Mouse (Mus musculus): ENCODE measurements at regions not wholly inside any gene's neighbourhood (a gene's known extent, or its start where the extent isn't known, plus 50 kb on each side); places are given as distances from the start of the nearest gene placed in this dataset.
"Not testable (repeated sequence)": the region's sequence is repeated elsewhere in the genome, so short reads cannot be mapped to it uniquely, and the experiment has no call there.

DNA sequence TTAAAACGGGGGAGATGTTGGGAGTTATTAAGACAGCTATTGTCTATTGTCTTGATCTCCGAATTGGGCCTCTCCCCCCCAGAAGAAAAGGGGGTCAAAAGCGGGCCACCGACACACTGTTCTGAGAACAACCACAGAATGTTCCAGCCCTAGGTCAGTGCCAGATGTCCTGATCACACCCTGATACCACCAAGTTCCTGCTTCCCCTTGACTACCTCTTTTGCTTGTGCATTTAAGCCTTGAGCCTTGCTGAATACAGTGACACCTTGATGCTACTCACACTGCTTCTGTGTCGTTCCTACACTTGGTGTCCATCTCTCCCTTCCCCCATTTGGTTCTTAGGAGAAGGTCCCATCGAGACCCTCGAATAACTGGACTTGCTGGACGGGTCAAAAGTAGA lies 673.5 kb downstream of the Kcna4 start:
- H3K4me2 ChIP-seq; H3K27ac ChIP-seq; H3K4me3 ChIP-seq (replicated peaks); H3K4me1 ChIP-seq (replicated peaks); ATAC-seq (ENCODE audit: insufficient number of reproducible peaks, insufficient read depth, low FRiP score, low TSS enrichment, low read depth); H3K36me3 ChIP-seq; H3K9ac ChIP-seq (replicated peaks); H3K27me3 ChIP-seq; H3K9me3 ChIP-seq: not testable (repeated sequence)
- WGBS: 91% methylated on average over 8 of the region's 8 CpGs

DNA sequence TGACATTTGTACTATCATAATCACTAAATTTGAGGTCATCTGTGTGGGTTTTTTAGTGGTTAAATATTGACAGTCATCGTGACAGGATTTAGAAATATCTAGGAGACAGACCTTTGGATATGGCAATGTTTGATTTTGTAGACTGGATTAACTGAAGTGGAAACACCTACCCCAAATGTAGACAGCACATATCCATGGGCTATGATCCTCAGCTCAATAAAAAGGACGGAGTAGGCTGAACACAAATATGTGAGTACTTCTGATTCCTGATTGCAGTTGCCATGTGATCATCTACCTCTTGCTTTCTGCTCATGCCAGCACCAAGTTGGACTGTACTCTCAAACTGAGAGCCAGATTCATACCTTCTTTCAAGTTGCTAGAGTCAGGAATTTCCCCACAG lies 674.4 kb downstream of the Kcna4 start:
- H3K9me3 ChIP-seq: no peaks in the 10 kb centered on the region
- no peak for ATAC-seq (ENCODE audit: insufficient number of reproducible peaks, insufficient read depth, low FRiP score, low TSS enrichment, low read depth)
- WGBS: 86% methylated on average over 2 of the region's 2 CpGs
- H3K9ac ChIP-seq (replicated peaks): no peak overlapping the region
- H3K4me1 ChIP-seq (replicated peaks): no peaks in the 10 kb centered on the region
- H3K27ac ChIP-seq: no peak overlapping the region
- no peak overlapping the region for H3K4me3 ChIP-seq (replicated peaks)
- no peak overlapping the region for H3K4me2 ChIP-seq
- no peaks in the 10 kb centered on the region for H3K36me3 ChIP-seq
- H3K27me3 ChIP-seq: no peaks in the 10 kb centered on the region

GRCm38 (mm10) chr2:107965336-107966306 lies 675.2 kb downstream of the Kcna4 start:
- no peak for ATAC-seq (ENCODE audit: insufficient number of reproducible peaks, insufficient read depth, low FRiP score, low TSS enrichment, low read depth)
- Histone ChIP-seq H3K9ac (replicated peaks) (no peak overlapping the region), H3K27ac (no peak overlapping the region), H3K4me1 (replicated peaks) (no peaks in the 10 kb centered on the region), H3K36me3 (no peaks in the 10 kb centered on the region), H3K4me2 (no peak overlapping the region), H3K9me3 (no peaks in the 10 kb centered on the region), H3K4me3 (replicated peaks) (no peak overlapping the region), H3K27me3 (no peaks in the 10 kb centered on the region)
- WGBS: 76% methylated on average over 7 of the region's 7 CpGs

DNA sequence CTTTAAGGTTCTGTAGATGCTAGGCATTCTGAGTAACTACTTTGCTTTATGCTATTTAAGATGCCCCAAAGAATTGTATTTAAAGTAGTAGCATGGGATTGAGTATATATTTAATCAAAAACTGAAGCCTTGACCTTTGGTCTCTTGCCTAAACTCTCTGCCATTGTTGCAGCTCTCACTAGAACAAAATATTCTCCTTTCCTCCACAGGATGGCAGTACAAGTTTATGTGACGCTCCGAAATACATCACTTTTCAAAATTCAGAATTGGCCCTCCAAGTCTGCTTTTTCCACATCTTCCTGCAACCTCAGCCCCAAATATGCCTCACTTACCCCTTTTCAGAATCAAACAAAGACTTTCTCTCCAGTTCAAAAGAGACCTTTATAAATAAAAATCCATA lies 678.1 kb downstream of the Kcna4 start:
- no peak overlapping the region for H3K27ac ChIP-seq
- no peaks in the 10 kb centered on the region for H3K36me3 ChIP-seq
- H3K4me1 ChIP-seq (replicated peaks): no peaks in the 10 kb centered on the region
- H3K9ac ChIP-seq (replicated peaks): no peak overlapping the region
- H3K4me2 ChIP-seq: no peak overlapping the region
- ATAC-seq (ENCODE audit: insufficient number of reproducible peaks, insufficient read depth, low FRiP score, low TSS enrichment, low read depth): no peak
- no peak overlapping the region for H3K4me3 ChIP-seq (replicated peaks)
- no peaks in the 10 kb centered on the region for H3K27me3 ChIP-seq
- H3K9me3 ChIP-seq: no peaks in the 10 kb centered on the region
- WGBS: 67% methylated on average over 2 of the region's 2 CpGs

DNA sequence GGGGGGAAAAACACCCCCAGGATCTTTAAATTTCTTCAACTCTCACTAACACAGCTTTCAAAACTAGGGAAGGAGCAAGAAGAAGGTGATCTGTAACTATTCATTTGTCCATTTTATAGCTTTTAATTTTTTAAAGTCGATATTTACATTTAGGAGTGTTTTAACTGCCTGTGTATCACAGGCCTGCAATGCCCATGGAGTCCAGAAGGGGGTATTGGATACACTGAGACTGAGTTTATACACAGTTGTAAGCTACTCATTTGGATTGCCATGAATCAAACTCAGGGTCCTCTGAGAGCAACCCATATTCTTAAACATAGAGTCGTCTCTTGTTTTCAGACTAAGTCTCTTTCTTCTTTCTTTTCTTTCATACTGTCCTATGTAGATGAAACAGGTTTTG lies 679.1 kb downstream of the Kcna4 start:
- no peak for ATAC-seq (ENCODE audit: insufficient number of reproducible peaks, insufficient read depth, low FRiP score, low TSS enrichment, low read depth)
- Histone ChIP-seq H3K4me1 (replicated peaks) (no peaks in the 10 kb centered on the region), H3K36me3 (no peaks in the 10 kb centered on the region), H3K9ac (replicated peaks) (no peak overlapping the region), H3K4me2 (no peak overlapping the region), H3K27ac (no peak overlapping the region), H3K27me3 (no peaks in the 10 kb centered on the region), H3K4me3 (replicated peaks) (no peak overlapping the region), H3K9me3 (no peaks in the 10 kb centered on the region)
- WGBS: 82% methylated on average over 2 of the region's 2 CpGs

- Histone ChIP-seq H3K36me3 (no peaks in the 10 kb centered on the region), H3K4me3 (replicated peaks) (no peak overlapping the region), H3K9me3 (no peaks in the 10 kb centered on the region), H3K4me2 (no peak overlapping the region), H3K9ac (replicated peaks) (no peak overlapping the region), H3K27ac (no peak overlapping the region), H3K27me3 (no peaks in the 10 kb centered on the region), H3K4me1 (replicated peaks) (no peaks in the 10 kb centered on the region)
- 70% methylated on average over 4 of the region's 4 CpGs for WGBS
- ATAC-seq (ENCODE audit: insufficient number of reproducible peaks, insufficient read depth, low FRiP score, low TSS enrichment, low read depth): no peak
Observed at GRCm38 (mm10) chr2:107973528-107973927, 683.1 kb downstream of the Kcna4 start.

DNA sequence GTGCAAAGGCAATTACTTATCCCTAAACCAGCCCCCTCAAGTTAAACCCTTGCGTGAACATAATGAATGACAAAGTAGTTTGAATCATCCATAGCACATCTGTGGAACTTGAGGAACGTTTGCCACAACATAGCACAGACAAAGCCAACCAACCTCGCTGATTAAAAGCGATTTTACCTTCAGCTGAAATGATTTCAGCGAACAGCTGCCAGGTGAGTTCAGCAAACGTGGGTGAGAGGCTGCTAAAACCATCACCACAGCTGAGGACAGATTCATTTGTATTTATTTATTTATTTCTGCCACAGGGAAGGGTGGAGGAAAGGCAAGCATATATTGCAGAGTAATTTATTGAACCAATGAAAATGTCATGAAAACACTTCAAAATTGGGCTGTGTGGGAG lies 704.4 kb downstream of the Kcna4 start:
- Histone ChIP-seq H3K27me3 (no peaks in the 10 kb centered on the region), H3K4me3 (replicated peaks) (no peak overlapping the region), H3K9me3 (no peaks in the 10 kb centered on the region), H3K4me2 (no peak overlapping the region), H3K9ac (replicated peaks) (no peak overlapping the region), H3K4me1 (replicated peaks) (no peaks in the 10 kb centered on the region), H3K36me3 (no peaks in the 10 kb centered on the region), H3K27ac (no peak overlapping the region)
- WGBS: 61% methylated on average over 6 of the region's 6 CpGs
- no peak for ATAC-seq (ENCODE audit: insufficient number of reproducible peaks, insufficient read depth, low FRiP score, low TSS enrichment, low read depth)

DNA sequence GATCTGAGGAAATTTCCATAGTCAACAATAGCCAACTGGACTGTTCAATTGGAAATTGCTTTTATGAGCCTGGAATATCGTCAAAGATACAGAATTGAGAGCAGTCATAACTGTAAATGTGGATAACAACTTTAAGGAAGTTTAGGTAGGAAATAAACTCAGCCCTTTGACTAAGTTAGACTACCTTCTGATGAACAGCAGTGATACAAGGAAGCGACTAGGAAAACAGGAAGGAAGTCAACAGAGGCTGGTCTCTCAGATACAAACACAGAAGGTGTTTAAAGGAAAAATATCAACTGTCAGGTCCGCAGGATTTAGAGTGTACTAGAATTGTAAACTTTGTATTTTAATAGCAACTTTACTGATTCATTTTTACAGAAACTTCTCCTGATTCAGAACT lies 721.1 kb downstream of the Kcna4 start:
- H3K36me3 ChIP-seq: no peaks in the 10 kb centered on the region
- 78% methylated on average over 3 of the region's 3 CpGs for WGBS
- H3K27ac ChIP-seq: no peak overlapping the region
- no peak overlapping the region for H3K9ac ChIP-seq (replicated peaks)
- H3K4me2 ChIP-seq: no peak overlapping the region
- H3K4me1 ChIP-seq (replicated peaks): no peaks in the 10 kb centered on the region
- no peaks in the 10 kb centered on the region for H3K27me3 ChIP-seq
- ATAC-seq (ENCODE audit: insufficient number of reproducible peaks, insufficient read depth, low FRiP score, low TSS enrichment, low read depth): no peak
- H3K4me3 ChIP-seq (replicated peaks): no peak overlapping the region
- no peaks in the 10 kb centered on the region for H3K9me3 ChIP-seq

- no peaks in the 10 kb centered on the region for H3K4me1 ChIP-seq (replicated peaks)
- no peaks in the 10 kb centered on the region for H3K9me3 ChIP-seq
- no peaks in the 10 kb centered on the region for H3K36me3 ChIP-seq
- ATAC-seq (ENCODE audit: insufficient number of reproducible peaks, insufficient read depth, low FRiP score, low TSS enrichment, low read depth): no peak
- H3K27ac ChIP-seq: no peak overlapping the region
- H3K27me3 ChIP-seq: no peaks in the 10 kb centered on the region
- WGBS: 41% methylated on average over 3 of the region's 3 CpGs
- H3K4me2 ChIP-seq: no peak overlapping the region
- no peak overlapping the region for H3K9ac ChIP-seq (replicated peaks)
- no peak overlapping the region for H3K4me3 ChIP-seq (replicated peaks)
Observed at GRCm38 (mm10) chr2:108023206-108023605, 732.8 kb downstream of the Kcna4 start.

- H3K4me1 ChIP-seq (replicated peaks): no peaks in the 10 kb centered on the region
- 95% methylated on average over 2 of the region's 2 CpGs for WGBS
- ATAC-seq (ENCODE audit: insufficient number of reproducible peaks, insufficient read depth, low FRiP score, low TSS enrichment, low read depth): no peak
- no peak overlapping the region for H3K9ac ChIP-seq (replicated peaks)
- no peak overlapping the region for H3K4me3 ChIP-seq (replicated peaks)
- no peaks in the 10 kb centered on the region for H3K27me3 ChIP-seq
- H3K27ac ChIP-seq: no peak overlapping the region
- no peaks in the 10 kb centered on the region for H3K9me3 ChIP-seq
- no peak overlapping the region for H3K4me2 ChIP-seq
- H3K36me3 ChIP-seq: no peaks in the 10 kb centered on the region
Observed at GRCm38 (mm10) chr2:108030657-108031056, 740.2 kb downstream of the Kcna4 start.

GRCm38 (mm10) chr2:108032301-108033013 lies 742.0 kb downstream of the Kcna4 start:
- Histone ChIP-seq H3K36me3 (no peaks in the 10 kb centered on the region), H3K4me3 (replicated peaks) (no peak overlapping the region), H3K9ac (replicated peaks) (no peak overlapping the region), H3K4me1 (replicated peaks) (no peaks in the 10 kb centered on the region), H3K27ac (no peak overlapping the region), H3K9me3 (no peaks in the 10 kb centered on the region), H3K4me2 (no peak overlapping the region), H3K27me3 (no peaks in the 10 kb centered on the region)
- ATAC-seq (ENCODE audit: insufficient number of reproducible peaks, insufficient read depth, low FRiP score, low TSS enrichment, low read depth): no peak
- 71% methylated on average over 3 of the region's 3 CpGs for WGBS

All from limb, embryonic 12.5 days (tissue).